Mouse (Mus musculus) small intestine, adult 2 months (tissue): ENCODE measurements around the gene Zfp617. TPM values are rescaled to one million over a fixed set of nuclear protein-coding genes. Genes with fewer than 3 reads are reported as not detected.
"Not testable (repeated sequence)": the region's sequence is repeated elsewhere in the genome, so short reads cannot be mapped to it uniquely, and the experiment has no call there.

Source experiments
- H3K27ac ChIP-seq: fragments of 200-500 bp; 2 replicates; pipeline ENCODE4 v1.5.1; 2012; ENCODE audit warnings: low read depth, low read length, control low read depth, inconsistent platforms; ENCODE audit not compliant: insufficient read depth
- H3K27me3 ChIP-seq: fragments of 200-500 bp; 2 replicates; pipeline ENCODE4 v1.6.1; 2012; ENCODE audit warnings: mild to moderate bottlenecking, moderate library complexity, low read length, inconsistent platforms; ENCODE audit not compliant: control insufficient read depth, insufficient read depth
- H3K36me3 ChIP-seq: fragments of 200-500 bp; 2 replicates; pipeline ENCODE4 v1.6.1; 2012; ENCODE audit warnings: mild to moderate bottlenecking, low read length, control low read depth, inconsistent platforms; ENCODE audit not compliant: control insufficient read depth, insufficient read depth
- H3K4me1 ChIP-seq: fragments of 200-500 bp; 2 replicates; pipeline ENCODE4 v1.6.1; 2012; ENCODE audit warnings: low read length, inconsistent platforms, mixed read lengths; ENCODE audit not compliant: control insufficient read depth, insufficient read depth, insufficient read length
- H3K4me3 ChIP-seq: fragments of 200-500 bp; 2 replicates; pipeline ENCODE4 v1.5.1; 2012; ENCODE audit warnings: low read depth, mild to moderate bottlenecking, control low read depth, inconsistent platforms, low read length, moderate library complexity
- CTCF ChIP-seq: fragments of 200-500 bp; IDR thresholded peaks from 2 replicates; pipeline ENCODE4 v1.5.1; 2012; ENCODE audit warnings: low read depth, mild to moderate bottlenecking, control low read depth, inconsistent platforms, low read length, moderate library complexity, mixed read lengths; ENCODE audit not compliant: insufficient replicate concordance, insufficient read length; ENCODE audit errors: extremely low read depth
- POLR2A ChIP-seq: fragments of 200-500 bp; IDR thresholded peaks from 2 replicates; pipeline ENCODE4 v1.6.1; 2012; ENCODE audit warnings: low read depth, mild to moderate bottlenecking, control low read depth, inconsistent platforms, low read length, moderate library complexity
- WGBS: fragments of 180-500 bp; shearing (Covaris S2); methylation state at CpG from one replicate; pipeline ENCODE4 v1.1.7; 2018; 5-methylcytosine and 5-hydroxymethylcytosine counted together
- polyA plus RNA-seq: library from polyadenylated mRNA; depleted of rRNA; stranded (reverse); fragments of >200 nt; gene quantifications from 2 replicates; pipeline ENCODE4 v1.2.3, GENCODE M21; 2012

The Zfp617 gene
- polyA plus RNA-seq, 1 experiment, result 0.94 TPM

- TF ChIP-seq CTCF (no peak), POLR2A (no peak)
- 65% methylated on average over 2 of the region's 2 CpGs for WGBS
Measured at GRCm38 (mm10) chr8:71940293-71941208, 32.1 kb downstream of the Zfp617 start.

GRCm38 (mm10) chr8:71941776-71942175 is 33.3 kb downstream of the Zfp617 start:
- Histone ChIP-seq H3K36me3 (no peaks in the 10 kb centered on the region), H3K27me3 (no peaks in the 10 kb centered on the region), H3K4me3 (no peak overlapping the region), H3K4me1 (no peaks in the 10 kb centered on the region), H3K27ac (no peak overlapping the region)
- WGBS, result 81% methylated on average over 1 of the region's 1 CpGs
- no peak for TF ChIP-seq CTCF
- TF ChIP-seq POLR2A, result no peak

More at GRCm38 (mm10) chr8:71940293-71941208, 32.1 kb downstream of the Zfp617 start:
- Histone ChIP-seq H3K27ac (no peak overlapping the region), H3K4me3 (no peak overlapping the region), H3K4me1 (no peaks in the 10 kb centered on the region), H3K27me3 (no peaks in the 10 kb centered on the region), H3K36me3 (no peaks in the 10 kb centered on the region)

- TF ChIP-seq CTCF, result no peak
- no peak for TF ChIP-seq POLR2A
- Histone ChIP-seq H3K4me3 (no peak overlapping the region), H3K27me3 (no peaks in the 10 kb centered on the region), H3K27ac (no peak overlapping the region), H3K4me1 (peaks cover 5% of the 10 kb centered on the region; the same call in 1 of the 2 replicates), H3K36me3 (no peaks in the 10 kb centered on the region)
- WGBS, result 75% methylated on average over 5 of the region's 5 CpGs
Measured at GRCm38 (mm10) chr8:71948624-71949023, 40.2 kb downstream of the Zfp617 start.

GRCm38 (mm10) chr8:71950482-71951221 is 42.2 kb downstream of the Zfp617 start, which contains the start of gene Zfp961:
Gene Zfp961 (plus strand): TSS chr8:71951038.
- TF ChIP-seq CTCF (no peak), POLR2A (peak; percentile 90)
- Histone ChIP-seq H3K4me1 (peaks cover 5% of the 10 kb centered on the region; the same call in 1 of the 2 replicates), H3K27me3 (no peaks in the 10 kb centered on the region), H3K36me3 (no peaks in the 10 kb centered on the region), H3K4me3 (peak within 1 kb of the TSS; percentile 81), H3K27ac (peak within 1 kb of the TSS; percentile 68)
- WGBS, result 3% methylated on average over 34 of the region's 34 CpGs

- Histone ChIP-seq H3K27me3 (no peaks in the 10 kb centered on the region), H3K4me3 (peak overlapping the region; percentile 81), H3K36me3 (no peaks in the 10 kb centered on the region), H3K27ac (no peak overlapping the region; the same call in 1 of the 2 replicates), H3K4me1 (peaks cover 5% of the 10 kb centered on the region; the same call in 1 of the 2 replicates)
- TF ChIP-seq CTCF, result no peak
- TF ChIP-seq POLR2A, result no peak
- 12% methylated on average over 14 of the region's 14 CpGs for WGBS
Measured at GRCm38 (mm10) chr8:71951436-71952161, 43.2 kb downstream of the Zfp617 start.

- TF ChIP-seq CTCF (no peak), POLR2A (no peak)
- Histone ChIP-seq H3K27me3 (no peaks in the 10 kb centered on the region), H3K36me3 (no peaks in the 10 kb centered on the region), H3K4me1 (peaks cover 5% of the 10 kb centered on the region; the same call in 1 of the 2 replicates), H3K4me3 (no peak overlapping the region), H3K27ac (no peak overlapping the region)
- 79% methylated on average over 1 of the region's 1 CpGs for WGBS
Measured at GRCm38 (mm10) chr8:71952489-71952888, 44.1 kb downstream of the Zfp617 start.

GRCm38 (mm10) chr8:71952961-71953700 is 44.7 kb downstream of the Zfp617 start:
- H3K27me3 ChIP-seq, H3K27ac ChIP-seq, H3K36me3 ChIP-seq, H3K4me1 ChIP-seq, H3K4me3 ChIP-seq: not testable (repeated sequence)
- 85% methylated on average over 16 of the region's 16 CpGs for WGBS
